Mouse (Mus musculus) lung, postnatal 25 days (tissue): ENCODE measurements at regions not wholly inside any gene's neighbourhood (a gene's known extent, or its start where the extent isn't known, plus 50 kb on each side); places are given as distances from the start of the nearest gene placed in this dataset.
"Not testable (repeated sequence)": the region's sequence is repeated elsewhere in the genome, so short reads cannot be mapped to it uniquely, and the experiment has no call there.

Experiments
- DNase-seq: peaks from one replicate; pipeline ENCODE4 v3.0.0; 2022; ENCODE audit warnings: low spot score

- DNase-seq: no peak
Measured at GRCm38 (mm10) chr13:80611937-80612336, 271.2 kb upstream of the Arrdc3 start.

DNA sequence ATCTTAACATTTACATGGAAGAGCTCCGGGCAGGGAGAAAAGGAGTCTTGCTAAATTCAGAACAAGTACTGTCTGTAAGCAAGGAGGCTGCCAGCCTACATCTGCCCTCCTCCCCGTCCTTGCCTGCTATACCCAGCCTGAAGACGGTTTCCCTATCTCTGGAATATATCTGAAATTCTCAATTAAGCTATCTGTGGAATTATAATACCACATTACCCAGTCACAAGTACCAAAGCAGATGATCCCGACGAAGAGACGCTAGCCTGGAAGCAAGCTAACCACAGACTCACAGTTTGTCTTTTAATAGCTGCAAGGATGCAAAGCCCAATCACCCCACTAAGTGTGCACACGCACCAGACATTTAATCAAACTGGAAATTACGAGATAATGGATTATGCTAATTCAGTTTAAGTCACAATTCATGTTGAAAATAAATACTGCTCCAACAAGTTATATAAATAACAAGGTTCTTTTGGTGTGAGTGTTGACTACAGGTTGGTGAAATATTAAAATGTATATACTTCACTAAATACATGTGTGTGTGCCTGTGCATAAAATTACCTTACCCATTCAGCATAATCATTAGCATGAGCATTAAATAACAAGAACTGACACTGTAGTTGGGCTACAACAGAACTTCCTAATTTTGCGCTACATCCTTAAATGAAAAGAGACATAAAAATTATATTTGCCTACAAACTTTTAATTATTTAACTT is 269.9 kb upstream of the Arrdc3 start:
- DNase-seq: no peak

DNA sequence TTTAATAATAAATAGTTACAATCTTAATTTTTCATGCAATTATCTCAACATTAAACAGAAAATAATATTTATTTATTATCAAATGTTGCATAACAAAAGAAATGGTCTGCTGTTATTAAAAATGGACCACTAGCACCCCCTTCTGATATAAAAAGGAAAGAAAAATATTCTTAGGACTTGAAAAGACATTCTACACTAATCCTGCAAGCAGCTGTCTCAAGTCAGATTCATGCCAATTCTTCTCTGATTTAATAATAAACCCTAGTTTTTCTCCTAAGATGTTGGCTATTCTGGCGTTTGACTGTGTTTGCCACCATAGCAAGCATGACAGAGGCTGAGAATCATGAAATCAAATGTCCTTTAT is 269.3 kb upstream of the Arrdc3 start:
- no peak for DNase-seq

GRCm38 (mm10) chr13:80614971-80615370 is 268.2 kb upstream of the Arrdc3 start:
- no peak for DNase-seq

- DNase-seq: no peak
Measured at GRCm38 (mm10) chr13:80623005-80623404, 260.2 kb upstream of the Arrdc3 start.

- no peak for DNase-seq
Measured at GRCm38 (mm10) chr13:80641334-80641733, 241.8 kb upstream of the Arrdc3 start.

- no peak for DNase-seq
Measured at GRCm38 (mm10) chr13:80647578-80647977, 235.6 kb upstream of the Arrdc3 start.

- no peak for DNase-seq
Measured at GRCm38 (mm10) chr13:80652967-80653539, 230.1 kb upstream of the Arrdc3 start.

GRCm38 (mm10) chr13:80666186-80666713 is 216.9 kb upstream of the Arrdc3 start:
- DNase-seq: no peak

GRCm38 (mm10) chr13:80689871-80690270 is 193.3 kb upstream of the Arrdc3 start:
- DNase-seq: no peak

GRCm38 (mm10) chr13:80690654-80691386 is 192.4 kb upstream of the Arrdc3 start:
- no peak for DNase-seq

DNA sequence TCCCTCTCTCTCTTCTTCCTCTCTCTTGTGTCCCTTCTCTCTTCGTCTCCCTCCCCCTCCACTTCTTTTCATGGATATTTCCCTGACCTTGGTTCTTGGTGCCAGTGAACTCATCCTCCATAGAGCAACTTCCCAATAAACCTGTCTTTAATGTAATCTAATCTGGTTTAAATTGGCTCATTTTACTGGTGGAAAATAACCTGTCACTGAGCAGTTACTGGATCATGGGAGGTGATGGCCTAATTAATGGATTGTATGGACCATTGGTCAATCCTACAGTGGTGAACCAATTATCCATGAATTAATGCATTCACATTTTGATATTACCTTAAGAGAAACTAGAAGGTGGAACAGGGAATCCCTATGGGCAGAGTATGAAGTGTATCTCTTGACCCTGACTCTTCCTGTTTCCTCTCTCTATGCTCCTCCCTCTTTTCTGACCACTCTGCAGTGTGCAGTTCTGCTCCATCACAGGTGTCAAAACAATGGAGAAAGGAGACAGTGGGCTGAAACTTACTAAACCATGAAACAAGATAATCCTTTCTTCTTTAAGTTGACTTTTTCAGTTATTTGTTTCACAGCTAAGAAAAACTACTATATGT is 187.5 kb upstream of the Arrdc3 start:
- no peak for DNase-seq

DNA sequence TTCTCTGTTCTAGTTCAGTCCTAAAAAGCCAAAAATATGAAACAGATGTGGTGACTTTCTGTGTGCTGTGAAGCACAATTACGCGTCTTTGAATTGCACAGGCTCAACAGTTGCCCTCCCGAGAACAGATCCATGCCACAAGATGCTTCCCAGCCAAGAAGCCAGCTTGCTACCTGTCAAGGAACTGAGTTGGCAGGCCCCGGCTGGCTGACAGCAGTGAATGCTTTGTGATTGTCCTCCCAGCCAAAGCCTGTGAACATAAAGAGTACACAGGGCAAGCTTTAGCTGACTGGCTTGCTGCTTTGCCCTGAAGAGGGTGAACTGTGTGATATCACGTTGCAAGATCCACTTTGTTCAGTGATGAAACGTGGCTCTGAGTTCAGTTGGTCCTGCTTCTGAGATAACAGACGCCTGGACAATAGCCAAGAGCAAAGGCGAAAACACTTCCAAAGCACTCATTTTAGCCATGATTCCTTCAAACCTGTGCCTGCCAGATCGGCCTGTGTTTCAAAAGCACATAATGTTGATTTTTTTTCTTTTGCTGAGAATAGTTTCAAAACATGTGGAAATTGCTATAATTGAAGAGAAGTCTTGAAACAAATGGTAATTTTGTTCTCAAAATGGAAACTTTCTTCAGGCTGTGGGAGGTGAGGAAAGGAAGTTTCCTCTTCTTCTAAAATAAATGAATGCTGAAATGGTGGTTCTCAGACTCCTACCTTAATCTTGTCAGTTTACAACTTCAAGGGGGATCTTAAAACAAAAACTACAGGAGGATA is 173.5 kb upstream of the Arrdc3 start:
- DNase-seq: no peak

GRCm38 (mm10) chr13:80719313-80719712 is 163.9 kb upstream of the Arrdc3 start:
- DNase-seq: peak; percentile 23

GRCm38 (mm10) chr13:80723215-80724006 is 159.8 kb upstream of the Arrdc3 start:
- DNase-seq: no peak

DNA sequence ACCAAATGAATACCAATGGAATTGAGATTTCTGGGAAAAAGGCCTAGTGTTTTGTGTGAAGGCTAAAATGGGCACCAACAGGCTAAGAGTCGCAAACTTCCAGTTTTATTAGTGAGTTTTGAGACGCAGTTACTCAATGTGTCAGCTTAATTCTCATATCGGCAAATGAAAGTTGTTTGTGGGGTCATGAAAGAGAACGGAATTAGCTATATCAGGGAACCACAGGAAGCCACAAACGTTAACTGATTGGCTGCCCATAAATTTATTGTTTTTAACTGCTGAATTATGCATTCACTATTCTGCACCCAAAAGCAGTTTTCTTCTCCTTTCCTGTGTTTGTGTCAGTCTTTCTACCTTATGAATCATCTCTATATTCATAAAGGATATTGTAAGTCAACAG is 154.0 kb upstream of the Arrdc3 start:
- no peak for DNase-seq

- DNase-seq: no peak
Measured at GRCm38 (mm10) chr13:80745991-80746390, 137.2 kb upstream of the Arrdc3 start.

DNA sequence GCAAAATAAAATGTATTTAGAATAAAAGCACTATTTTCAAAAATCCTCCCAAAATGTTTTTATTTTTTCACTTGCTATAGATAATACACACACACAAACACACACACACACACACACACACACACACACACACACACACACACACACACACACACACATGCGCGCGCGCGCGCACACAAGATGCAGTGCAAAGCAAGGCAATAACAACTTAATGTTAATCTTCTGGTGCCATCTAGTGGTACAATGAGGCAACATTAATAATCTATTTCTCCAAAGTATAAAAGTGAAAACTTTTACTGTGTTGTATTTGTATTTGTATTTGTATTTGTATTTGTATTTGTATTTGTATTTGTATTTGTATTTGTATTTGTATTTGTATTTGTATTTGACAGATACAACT is 136.2 kb upstream of the Arrdc3 start:
- DNase-seq: not testable (repeated sequence)
